Mouse (Mus musculus) liver, embryonic 16.5 days (tissue): ENCODE measurements around the gene Slc24a3. TPM values are rescaled to one million over a fixed set of nuclear protein-coding genes. Genes with fewer than 3 reads are reported as not detected.
A peak's percentile ranks its signal among the peaks of the same experiment; 100 is the strongest.

Experiments
- ATAC-seq: fragments of 200-750 bp; cut with Nextera tagmentation; 2 replicates; pipeline ENCODE4 v1.8.0; 2017; ENCODE audit warnings: low read depth, mild to moderate bottlenecking, moderate number of reproducible peaks, moderate library complexity
- H3K27ac ChIP-seq: fragments of 300-500 bp; sonication (generic); 2 replicates; pipeline ENCODE4 v1.5.1; 2014; ENCODE audit warnings: mild to moderate bottlenecking, low read length
- H3K27me3 ChIP-seq: fragments of 300-500 bp; sonication (generic); 2 replicates; pipeline ENCODE4 v1.6.1; 2014; ENCODE audit warnings: low read depth, low read length, mixed read lengths; ENCODE audit not compliant: control insufficient read depth, insufficient read depth
- H3K36me3 ChIP-seq: fragments of 300-500 bp; sonication (generic); 2 replicates; pipeline ENCODE4 v1.6.1; 2014; ENCODE audit warnings: mild to moderate bottlenecking; ENCODE audit not compliant: control insufficient read depth, insufficient read depth
- H3K4me1 ChIP-seq: fragments of 300-500 bp; sonication (generic); 2 replicates; pipeline ENCODE4 v1.6.1; 2014; ENCODE audit warnings: low read depth, low read length, mixed read lengths; ENCODE audit not compliant: control insufficient read depth
- H3K4me2 ChIP-seq: fragments of 300-500 bp; sonication (generic); 2 replicates; pipeline ENCODE4 v1.6.1; 2014; ENCODE audit warnings: low read depth, low read length, mixed read lengths
- H3K4me3 ChIP-seq: fragments of 300-500 bp; sonication (generic); 2 replicates; pipeline ENCODE4 v1.5.1; 2014; ENCODE audit warnings: low read depth, mild to moderate bottlenecking, low read length
- H3K9ac ChIP-seq: fragments of 300-500 bp; sonication (generic); 2 replicates; pipeline ENCODE4 v1.6.1; 2014; ENCODE audit warnings: low read depth, low read length
- H3K9me3 ChIP-seq: fragments of 300-500 bp; sonication (generic); replicated peaks from 2 replicates; pipeline ENCODE4 v1.6.1; 2016; ENCODE audit warnings: low read length; ENCODE audit not compliant: control insufficient read depth
- WGBS: fragments of 180-500 bp; shearing (Covaris S2); extraction: QIAGEN DNeasy Blood & Tissue Kit; methylation state at CpG from one replicate; pipeline ENCODE4 v1.1.7; 2014; ENCODE audit not compliant: insufficient replicate concordance; 5-methylcytosine and 5-hydroxymethylcytosine counted together
- polyA plus RNA-seq: library from polyadenylated mRNA; unstranded; fragments of >200 nt; fragmentation: Nextera tagmentation; extraction: Ambion mirVana; gene quantifications from 2 replicates; pipeline ENCODE4 v1.2.1, GENCODE M21; 2015

The Slc24a3 gene
- polyA plus RNA-seq, 1 experiment from 2014 or later, result 0.40 TPM

DNA sequence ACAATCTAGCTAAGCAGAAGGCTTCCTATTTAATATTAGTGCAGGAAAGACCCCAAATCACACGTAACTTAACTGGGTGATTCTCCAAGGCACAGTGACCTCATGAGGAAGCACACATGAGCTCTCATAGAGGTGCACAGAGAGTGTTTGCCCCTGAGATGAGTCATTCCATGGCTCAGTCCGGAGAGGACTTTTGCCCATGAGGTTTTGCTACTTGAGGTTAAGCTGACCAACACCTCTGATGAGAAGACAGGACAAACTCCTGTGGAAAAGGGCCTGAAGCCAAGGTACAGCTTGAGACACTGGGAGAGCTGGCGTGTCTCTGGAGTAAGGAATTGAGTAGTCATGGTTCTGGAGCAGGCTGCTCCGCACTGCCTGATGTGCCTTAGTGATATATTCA, 56.1 kb downstream of the Slc24a3 start:
- ATAC-seq, result no peak
- Histone ChIP-seq H3K4me3 (no peak overlapping the region), H3K27ac (no peak overlapping the region), H3K4me1 (no peaks in the 10 kb centered on the region), H3K9ac (no peak overlapping the region), H3K27me3 (no peaks in the 10 kb centered on the region), H3K9me3 (no peaks in the 10 kb centered on the region), H3K4me2 (no peak overlapping the region), H3K36me3 (no peaks in the 10 kb centered on the region)
- WGBS, result 52% methylated on average over 4 of the region's 4 CpGs

GRCm38 (mm10) chr2:145225640-145226039, 58.1 kb downstream of the Slc24a3 start:
- peak; percentile 40; the same call in 1 of the 2 replicates for ATAC-seq

DNA sequence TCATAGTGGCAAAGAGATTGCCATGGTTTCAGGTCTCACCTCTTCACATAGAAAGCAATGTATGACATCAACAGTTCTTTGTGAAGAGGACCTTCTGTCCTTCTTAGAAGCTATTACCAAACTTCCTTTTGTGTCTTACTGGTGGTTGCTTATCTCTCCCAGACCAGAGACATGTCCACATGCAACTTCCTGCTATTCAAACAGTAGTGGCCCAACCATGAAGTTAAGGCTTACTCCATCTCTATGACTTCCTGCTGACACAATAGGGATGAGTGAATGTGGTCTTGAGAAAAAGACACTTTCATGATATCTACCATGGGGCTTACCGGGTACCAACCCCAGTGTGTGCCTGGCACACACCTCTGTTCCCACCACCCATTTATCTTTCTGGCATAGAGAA, 58.5 kb downstream of the Slc24a3 start:
- Histone ChIP-seq H3K9ac (no peak overlapping the region), H3K27me3 (no peaks in the 10 kb centered on the region), H3K27ac (no peak overlapping the region), H3K4me3 (no peak overlapping the region), H3K4me2 (no peak overlapping the region), H3K4me1 (no peaks in the 10 kb centered on the region), H3K9me3 (no peaks in the 10 kb centered on the region), H3K36me3 (no peaks in the 10 kb centered on the region)
- 30% methylated on average over 1 of the region's 1 CpGs for WGBS
- peak; percentile 72 for ATAC-seq

More at GRCm38 (mm10) chr2:145225640-145226039, 58.1 kb downstream of the Slc24a3 start:
- Histone ChIP-seq H3K27me3 (no peaks in the 10 kb centered on the region), H3K4me3 (no peak overlapping the region), H3K9ac (no peak overlapping the region), H3K27ac (no peak overlapping the region; the same call in 1 of the 2 replicates), H3K4me1 (no peaks in the 10 kb centered on the region), H3K9me3 (no peaks in the 10 kb centered on the region), H3K4me2 (no peak overlapping the region), H3K36me3 (no peaks in the 10 kb centered on the region)
- 37% methylated on average over 3 of the region's 3 CpGs for WGBS

- WGBS, result 72% methylated on average over 5 of the region's 5 CpGs
- no peak overlapping the region for H3K4me3 ChIP-seq
- H3K27me3 ChIP-seq, result no peaks in the 10 kb centered on the region
- H3K9me3 ChIP-seq, result no peaks in the 10 kb centered on the region
- H3K36me3 ChIP-seq, result no peaks in the 10 kb centered on the region
- H3K4me1 ChIP-seq, result no peaks in the 10 kb centered on the region
- no peak overlapping the region for H3K4me2 ChIP-seq
- no peak overlapping the region for H3K9ac ChIP-seq
- no peak for ATAC-seq
- H3K27ac ChIP-seq, result no peak overlapping the region
These were observed 59.8 kb downstream of the Slc24a3 start for GRCm38 (mm10) chr2:145227351-145227750.

- no peaks in the 10 kb centered on the region for H3K27me3 ChIP-seq
- no peak overlapping the region for H3K9ac ChIP-seq
- H3K4me3 ChIP-seq, result no peak overlapping the region
- no peak overlapping the region for H3K4me2 ChIP-seq
- H3K9me3 ChIP-seq, result no peaks in the 10 kb centered on the region
- H3K27ac ChIP-seq, result peak overlapping the region; percentile 52
- ATAC-seq, result peak; percentile 92
- no peaks in the 10 kb centered on the region for H3K36me3 ChIP-seq
- WGBS, result 37% methylated on average over 6 of the region's 6 CpGs
- peaks cover 12% of the 10 kb centered on the region for H3K4me1 ChIP-seq
These were observed 65.4 kb downstream of the Slc24a3 start for GRCm38 (mm10) chr2:145232764-145233484.

DNA sequence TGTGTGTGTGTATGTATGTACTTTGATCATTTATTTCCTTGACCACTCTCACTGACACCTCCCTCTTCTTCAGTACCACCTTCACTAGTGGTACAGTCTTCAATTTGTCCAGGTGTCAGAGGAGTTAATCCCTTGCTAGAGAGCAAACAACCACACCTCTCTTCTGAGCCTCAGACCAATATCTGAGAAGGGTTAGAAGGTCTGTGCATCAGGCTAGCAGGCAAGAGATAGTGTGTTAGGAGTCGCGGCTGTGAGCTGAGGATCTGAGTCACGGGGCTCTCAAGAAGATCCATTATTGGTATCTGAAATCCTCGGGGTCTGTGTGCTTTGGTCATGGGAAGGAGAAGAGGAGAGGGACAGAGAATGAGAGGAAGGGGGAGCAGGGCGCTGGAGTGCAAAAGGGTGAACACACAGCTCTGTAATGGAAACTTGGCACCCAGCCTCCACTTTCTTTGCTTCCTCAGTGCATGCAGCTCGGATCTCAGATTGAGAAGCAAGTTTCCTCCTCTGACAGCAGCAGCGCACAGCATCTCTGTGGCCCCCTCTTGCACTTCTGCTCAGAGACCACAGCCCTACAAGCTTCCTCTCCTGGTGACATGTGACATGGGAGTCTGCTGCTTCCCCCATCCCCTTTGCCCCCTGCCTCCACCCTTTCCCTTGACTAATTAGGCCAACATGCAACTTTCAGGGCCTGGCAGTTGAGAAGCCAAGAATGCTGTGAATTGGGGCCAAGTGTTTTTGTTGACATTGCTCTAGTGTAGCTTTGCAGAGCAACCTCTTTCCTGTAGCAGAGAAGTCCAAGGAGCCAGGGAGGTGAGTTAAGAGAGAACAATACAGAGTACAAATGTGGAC, 66.2 kb downstream of the Slc24a3 start:
- peak overlapping the region; percentile 15; the same call in 1 of the 2 replicates for H3K4me2 ChIP-seq
- H3K27me3 ChIP-seq, result no peaks in the 10 kb centered on the region
- 0 out of 2 replicates have a peak, but pooled peaks have one; percentile 4 for ATAC-seq
- H3K4me1 ChIP-seq, result peaks cover 12% of the 10 kb centered on the region
- no peaks in the 10 kb centered on the region for H3K9me3 ChIP-seq
- no peak overlapping the region; the same call in 1 of the 2 replicates for H3K9ac ChIP-seq
- H3K4me3 ChIP-seq, result no peak overlapping the region
- peak overlapping the region; percentile 80 for H3K27ac ChIP-seq
- no peaks in the 10 kb centered on the region for H3K36me3 ChIP-seq
- 9% methylated on average over 7 of the region's 7 CpGs for WGBS

GRCm38 (mm10) chr2:145246384-145246783, 78.8 kb downstream of the Slc24a3 start:
- 43% methylated on average over 4 of the region's 4 CpGs for WGBS
- H3K36me3 ChIP-seq, result no peaks in the 10 kb centered on the region
- H3K4me2 ChIP-seq, result no peak overlapping the region
- H3K27ac ChIP-seq, result no peak overlapping the region
- ATAC-seq, result no peak
- H3K9ac ChIP-seq, result no peak overlapping the region
- H3K4me1 ChIP-seq, result no peaks in the 10 kb centered on the region
- H3K4me3 ChIP-seq, result no peak overlapping the region
- no peaks in the 10 kb centered on the region for H3K9me3 ChIP-seq
- no peaks in the 10 kb centered on the region for H3K27me3 ChIP-seq

- no peaks in the 10 kb centered on the region for H3K9me3 ChIP-seq
These were observed 80.6 kb downstream of the Slc24a3 start for GRCm38 (mm10) chr2:145248185-145248584.

GRCm38 (mm10) chr2:145257332-145257731, 89.8 kb downstream of the Slc24a3 start:
- Histone ChIP-seq H3K4me3 (no peak overlapping the region), H3K9ac (no peak overlapping the region), H3K27ac (no peak overlapping the region), H3K4me2 (no peak overlapping the region), H3K9me3 (no peaks in the 10 kb centered on the region), H3K4me1 (no peaks in the 10 kb centered on the region; the same call in 1 of the 2 replicates), H3K27me3 (no peaks in the 10 kb centered on the region), H3K36me3 (no peaks in the 10 kb centered on the region)
- WGBS, result 46% methylated on average over 3 of the region's 3 CpGs
- ATAC-seq, result no peak

More at GRCm38 (mm10) chr2:145248185-145248584, 80.6 kb downstream of the Slc24a3 start:
- H3K27me3 ChIP-seq, result no peaks in the 10 kb centered on the region
- H3K4me3 ChIP-seq, result no peak overlapping the region
- no peak overlapping the region for H3K9ac ChIP-seq
- H3K27ac ChIP-seq, result no peak overlapping the region
- WGBS, result 64% methylated on average over 3 of the region's 3 CpGs
- ATAC-seq, result no peak
- no peaks in the 10 kb centered on the region for H3K36me3 ChIP-seq
- no peak overlapping the region for H3K4me2 ChIP-seq
- no peaks in the 10 kb centered on the region for H3K4me1 ChIP-seq
